Mouse (Mus musculus) heart, adult 11 months (tissue): ENCODE data around the gene Palld.

ENCODE experiments used
- DNase-seq: peaks from one replicate; pipeline ENCODE4 v3.0.0; 2022

Gene Palld

DNA sequence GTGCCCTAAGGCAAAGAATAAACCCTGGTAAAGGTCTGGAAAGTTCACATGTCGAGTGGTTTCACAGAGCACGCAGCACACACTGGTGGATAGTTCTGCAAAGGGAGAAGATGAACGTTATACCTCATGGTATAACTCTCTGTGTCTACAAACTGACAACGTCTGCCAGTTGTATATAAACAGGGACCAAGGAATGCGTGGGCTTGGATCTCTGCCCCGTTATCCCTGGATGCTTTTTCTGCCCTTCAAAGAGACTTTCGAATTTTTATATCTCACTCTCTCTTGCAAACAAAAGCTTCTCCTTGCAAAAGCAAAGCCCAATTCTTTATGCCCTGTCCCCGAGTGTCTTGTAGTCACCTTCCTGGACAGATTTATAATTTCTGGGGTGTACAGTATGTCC is 319.9 kb downstream of the Palld start:
- peak; percentile 43 for DNase-seq

DNA sequence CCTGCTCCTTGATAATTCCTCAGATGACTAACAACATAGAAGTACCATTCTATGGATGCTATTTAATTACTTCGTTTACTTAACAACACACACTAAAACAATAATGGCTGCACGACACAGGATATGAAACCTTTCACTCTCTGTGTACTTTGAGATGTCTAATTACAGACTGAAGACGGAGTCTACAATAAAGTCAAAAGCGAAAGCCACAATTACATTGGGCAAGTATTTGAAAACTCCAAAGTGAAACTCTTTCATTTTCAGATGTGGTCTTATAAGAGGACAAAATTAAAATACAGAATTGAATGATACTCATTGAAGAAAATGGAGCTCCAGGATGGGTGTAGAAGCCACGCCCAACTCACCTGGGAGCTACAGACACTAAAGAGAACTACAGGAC is 321.2 kb downstream of the Palld start:
- peak; percentile 13 for DNase-seq

DNA sequence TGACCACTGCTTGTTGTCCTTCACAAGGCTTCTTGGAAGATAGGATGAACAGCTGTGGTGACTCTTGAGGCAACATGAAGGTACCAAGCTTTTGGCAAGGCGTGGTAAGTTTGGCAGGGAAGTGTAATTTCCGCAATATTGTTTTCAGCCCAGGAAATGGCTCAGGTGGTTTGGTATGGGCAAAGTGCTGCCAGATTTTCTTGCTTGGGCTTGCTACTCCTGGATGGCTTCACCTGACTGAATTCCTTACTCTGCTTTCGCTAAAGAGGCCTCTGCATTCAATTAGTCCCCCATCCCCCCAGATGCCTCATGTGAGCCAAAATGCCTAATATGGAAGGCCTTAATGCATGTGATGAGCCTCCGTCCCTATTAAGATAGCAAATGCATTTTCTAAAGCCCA is 322.7 kb downstream of the Palld start:
- DNase-seq = peak; percentile 55

DNA sequence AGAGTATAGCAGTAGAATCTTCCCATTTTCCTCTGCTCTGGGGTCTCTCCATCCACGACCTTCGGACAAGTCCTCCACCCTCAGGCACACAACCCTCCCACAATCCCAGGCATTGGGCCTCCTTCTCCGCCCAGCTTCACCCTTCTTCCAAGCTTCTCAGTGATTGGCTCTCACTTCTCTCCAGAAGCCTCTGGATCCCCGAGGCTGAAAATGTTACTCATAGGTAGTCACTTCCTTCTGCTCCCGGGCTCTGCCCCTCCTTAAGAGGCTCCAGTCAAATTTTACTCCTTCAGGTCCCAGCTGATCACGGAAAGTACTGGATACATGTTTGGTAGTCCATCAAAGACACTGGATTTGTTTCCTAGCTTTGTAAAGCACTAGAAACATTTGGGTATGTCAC is 323.7 kb downstream of the Palld start:
- DNase-seq = peak; percentile 78

DNA sequence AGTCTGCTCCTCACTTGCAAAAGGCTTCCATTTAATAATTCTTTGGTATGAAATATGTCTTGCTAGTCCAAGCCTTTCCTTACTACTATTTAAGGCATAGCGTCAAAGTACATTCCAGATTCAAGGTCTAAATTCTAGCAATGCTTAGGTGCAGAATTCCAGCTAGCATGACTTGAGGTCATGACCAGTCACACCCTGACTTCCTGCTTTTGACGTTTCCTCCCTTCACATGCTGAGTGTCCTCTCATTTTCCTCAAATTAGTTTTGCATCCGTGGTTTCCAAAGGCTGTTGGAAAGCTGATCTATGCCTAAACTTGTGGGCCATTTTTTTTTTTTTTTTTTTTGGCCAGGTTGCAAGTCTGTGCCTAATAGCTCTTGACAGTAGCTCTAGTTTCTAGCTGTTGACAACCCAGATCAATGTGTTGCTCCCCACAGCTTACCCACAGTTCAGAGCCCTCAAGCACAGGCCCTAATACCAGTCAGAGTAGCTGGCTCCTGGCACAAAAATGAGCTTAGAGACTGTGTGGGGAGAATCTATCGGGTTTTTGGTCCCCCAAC is 327.3 kb downstream of the Palld start:
- peak; percentile 85 for DNase-seq

DNA sequence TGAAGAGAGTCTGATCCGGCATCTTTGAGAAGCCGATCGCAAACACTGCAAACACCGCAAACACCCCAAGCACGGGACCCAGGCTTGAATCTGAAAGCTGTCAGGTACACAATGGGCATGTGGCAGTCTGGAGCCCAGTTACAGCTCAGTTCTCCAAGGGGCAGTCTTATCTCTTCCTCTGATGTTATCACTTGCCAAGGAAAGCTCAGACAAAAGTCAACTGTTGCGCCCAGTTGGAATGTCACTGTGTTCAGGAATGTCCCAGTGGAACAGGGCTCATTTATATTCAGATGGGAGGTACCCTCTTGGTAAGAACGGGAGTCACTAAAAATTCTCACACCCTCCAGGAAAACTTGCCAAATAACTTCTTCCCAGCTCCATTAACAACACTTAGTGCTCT is 328.0 kb downstream of the Palld start:
- peak; percentile 92 for DNase-seq

DNA sequence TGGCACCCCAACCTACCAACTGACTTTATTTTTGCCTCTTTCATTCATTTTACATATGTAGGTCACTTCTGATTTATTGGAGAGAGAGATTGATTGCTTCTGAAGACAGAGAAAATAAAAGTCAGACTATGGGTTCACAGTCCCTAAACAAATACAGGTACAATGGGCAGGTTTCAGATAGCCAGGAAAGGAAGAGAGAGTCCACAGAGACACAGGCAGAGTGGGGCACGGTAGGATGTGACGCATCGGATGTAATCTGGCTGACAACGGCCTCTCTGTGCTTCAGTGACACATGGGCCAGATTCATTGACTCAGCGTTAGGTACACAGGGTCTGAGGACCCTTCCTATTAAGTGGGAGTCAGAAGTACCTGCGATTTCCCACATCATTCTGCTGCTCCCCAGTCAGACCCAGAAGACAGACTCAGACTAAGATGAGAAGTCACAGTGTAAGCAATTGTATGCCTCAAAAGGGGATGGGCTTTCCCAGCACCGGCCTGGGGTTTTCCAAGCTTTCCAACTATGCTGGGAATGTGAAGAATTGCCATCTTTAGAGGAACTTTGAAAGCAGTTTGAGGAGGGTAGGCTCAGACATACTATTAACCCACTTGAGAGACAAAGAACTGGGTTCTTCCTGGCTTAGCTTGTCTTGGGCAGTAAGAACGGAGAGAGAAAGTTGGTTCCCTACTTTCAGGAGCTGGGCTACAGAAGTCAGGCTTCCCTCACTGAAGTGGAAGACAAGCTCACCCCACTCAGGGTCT is 329.1 kb downstream of the Palld start:
- DNase-seq = peak; percentile 65

DNA sequence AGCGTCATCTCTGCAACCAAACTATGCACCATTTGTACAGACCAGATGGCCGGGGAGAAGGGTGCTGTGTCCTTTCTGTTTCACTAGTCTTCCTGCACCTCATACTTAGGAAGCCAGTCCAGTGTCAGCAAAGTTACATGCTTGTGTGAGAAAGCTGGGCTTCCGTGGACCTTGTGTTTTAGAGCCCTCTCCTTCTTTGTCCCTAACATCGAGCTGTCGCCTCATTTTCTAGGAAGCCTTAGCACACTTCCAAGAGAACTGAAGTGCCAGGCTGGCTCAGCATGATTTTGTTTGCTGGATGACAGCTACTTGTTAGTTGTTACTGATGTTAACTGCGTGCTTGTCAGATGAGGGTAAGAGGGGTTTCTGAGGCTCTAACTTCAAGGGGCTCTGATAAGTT is 329.8 kb downstream of the Palld start:
- no peak for DNase-seq

GRCm38 (mm10) chr8:61570637-61571036 is 331.9 kb downstream of the Palld start:
- no peak for DNase-seq

GRCm38 (mm10) chr8:61569721-61570120 is 332.8 kb downstream of the Palld start:
- DNase-seq = no peak

DNA sequence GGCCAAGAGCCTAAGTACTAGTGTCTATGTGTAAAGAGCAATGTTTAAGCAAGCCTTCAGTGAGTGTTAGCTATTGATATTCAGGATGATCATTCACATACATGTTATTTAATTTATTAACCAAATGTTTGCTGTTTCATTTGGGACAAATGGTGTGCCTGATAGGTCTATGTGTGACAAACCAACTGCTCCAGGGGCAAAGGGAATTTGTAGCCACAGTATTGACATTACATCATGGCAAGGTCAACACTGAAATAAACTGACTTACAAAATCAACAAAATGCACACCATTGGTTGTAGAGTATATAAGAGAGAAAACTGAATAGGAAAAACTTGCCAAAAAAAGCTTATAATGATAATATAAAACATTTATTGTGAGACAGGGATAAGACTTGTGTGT is 333.3 kb downstream of the Palld start:
- no peak for DNase-seq

GRCm38 (mm10) chr8:61563378-61563777 is 339.1 kb downstream of the Palld start:
- DNase-seq = no peak

DNA sequence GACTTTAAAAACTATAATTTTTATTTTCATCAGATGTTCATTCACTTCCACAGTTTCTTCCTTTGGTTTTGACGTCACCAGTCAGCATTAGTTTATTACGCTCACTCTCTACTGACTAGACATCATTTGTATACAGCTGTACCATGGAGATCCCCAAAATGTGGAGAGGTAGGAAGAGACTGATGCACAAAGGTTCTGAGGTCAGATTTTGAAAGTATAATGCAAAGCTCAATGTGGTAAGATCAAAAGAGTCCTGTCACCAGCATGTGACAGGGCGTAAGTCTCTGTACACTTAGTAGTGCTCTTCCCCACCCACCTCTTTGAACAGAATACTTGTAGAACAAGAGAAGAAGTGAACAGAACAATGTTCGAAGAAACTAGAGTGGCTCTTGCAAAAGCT is 339.9 kb downstream of the Palld start:
- no peak for DNase-seq

DNA sequence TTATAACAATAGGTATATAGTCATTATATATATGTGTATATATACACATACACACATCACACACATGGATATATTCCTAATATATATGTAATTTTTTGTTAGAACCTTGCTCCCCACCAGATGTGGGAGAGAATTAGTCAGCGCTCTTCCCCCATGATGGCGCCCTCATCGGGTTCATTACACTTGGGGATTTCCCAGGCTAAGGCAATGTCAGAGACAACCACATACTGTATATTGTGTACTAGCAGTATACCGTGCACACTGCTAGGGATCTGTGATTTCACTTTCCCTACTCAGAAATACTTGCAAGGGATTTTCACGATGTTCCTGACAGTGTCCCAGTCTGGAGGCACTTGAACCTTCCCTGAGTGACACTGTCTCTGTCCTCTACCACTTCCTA is 341.3 kb downstream of the Palld start:
- DNase-seq = no peak

- DNase-seq = no peak
Measured at GRCm38 (mm10) chr8:61559979-61560378, 342.5 kb downstream of the Palld start.

DNA sequence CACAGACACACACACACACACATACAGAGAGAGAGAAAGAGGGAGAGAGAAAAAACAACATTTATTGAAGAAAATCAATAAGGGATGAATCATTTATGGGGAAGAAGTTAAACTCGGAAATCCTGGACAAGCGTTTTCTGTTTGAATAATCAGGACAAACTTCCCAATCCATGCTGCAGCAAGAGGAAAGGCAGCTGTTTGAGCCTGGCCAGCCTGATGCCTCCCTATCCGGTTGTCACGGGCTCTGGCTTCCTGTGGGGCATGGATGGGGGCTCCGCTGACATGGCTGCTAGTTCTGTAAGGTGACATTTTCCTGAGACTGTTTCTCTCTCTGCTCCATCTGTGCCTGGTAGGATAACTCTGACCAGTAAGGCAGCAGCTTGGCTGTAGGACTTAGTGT is 343.0 kb downstream of the Palld start:
- peak; percentile 91 for DNase-seq

- DNase-seq = peak; percentile 91
Measured at GRCm38 (mm10) chr8:61558051-61558846, 344.2 kb downstream of the Palld start.

- DNase-seq = no peak
Measured at GRCm38 (mm10) chr8:61557036-61557435, 345.5 kb downstream of the Palld start.

- no peak for DNase-seq
Measured at GRCm38 (mm10) chr8:61556219-61556618, 346.3 kb downstream of the Palld start.

DNA sequence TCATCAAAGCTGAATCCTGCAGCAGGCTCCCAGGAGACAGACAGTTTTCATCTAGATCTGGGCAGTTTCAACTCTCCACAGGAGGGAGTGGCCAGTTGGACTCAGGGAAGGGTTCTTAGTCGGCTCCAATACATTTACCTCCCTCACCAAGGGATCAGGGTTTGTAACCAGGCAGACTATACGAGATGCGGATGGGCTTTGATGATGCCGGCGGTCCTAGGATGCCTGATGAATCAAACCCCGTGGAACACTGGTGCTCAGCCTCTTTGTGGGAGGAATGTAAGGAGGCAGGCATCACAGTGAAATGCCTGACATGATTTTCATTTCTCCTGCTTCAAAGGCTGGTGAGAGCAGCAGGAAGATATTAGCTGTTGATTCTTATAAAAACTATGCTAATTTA is 347.1 kb downstream of the Palld start:
- peak; percentile 84 for DNase-seq

- no peak for DNase-seq
Measured at GRCm38 (mm10) chr8:61552755-61553402, 349.6 kb downstream of the Palld start.

DNA sequence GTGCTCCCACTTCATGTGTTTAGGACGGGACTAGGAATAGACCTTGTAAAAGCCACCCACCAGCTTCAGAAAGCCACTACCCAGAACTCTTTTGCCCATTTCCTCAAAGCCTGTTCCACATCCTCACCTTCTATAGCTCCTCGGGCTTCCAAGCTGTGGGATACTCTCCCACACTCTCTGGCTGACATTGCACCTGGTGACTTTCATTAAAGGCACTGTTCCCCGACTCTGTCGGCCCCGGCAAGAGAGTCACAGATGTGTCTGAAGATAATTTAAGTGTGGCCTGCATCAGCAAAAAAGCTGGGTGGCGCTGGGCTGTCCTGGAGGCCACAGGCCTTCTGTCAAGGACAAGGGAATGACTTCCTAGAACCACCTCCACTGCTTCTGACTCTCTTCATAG is 350.3 kb downstream of the Palld start:
- peak; percentile 83 for DNase-seq

GRCm38 (mm10) chr8:61550006-61550748 is 352.3 kb downstream of the Palld start:
- DNase-seq = peak; percentile 86
